Mouse (Mus musculus) 416B (cell line): Measurements from ENCODE around the gene Tns4.

Experiments used
- DNase-seq: peaks from one replicate; pipeline ENCODE4 v3.0.0; 2011; ENCODE audit warnings: low read depth

Tns4 gene

DNA sequence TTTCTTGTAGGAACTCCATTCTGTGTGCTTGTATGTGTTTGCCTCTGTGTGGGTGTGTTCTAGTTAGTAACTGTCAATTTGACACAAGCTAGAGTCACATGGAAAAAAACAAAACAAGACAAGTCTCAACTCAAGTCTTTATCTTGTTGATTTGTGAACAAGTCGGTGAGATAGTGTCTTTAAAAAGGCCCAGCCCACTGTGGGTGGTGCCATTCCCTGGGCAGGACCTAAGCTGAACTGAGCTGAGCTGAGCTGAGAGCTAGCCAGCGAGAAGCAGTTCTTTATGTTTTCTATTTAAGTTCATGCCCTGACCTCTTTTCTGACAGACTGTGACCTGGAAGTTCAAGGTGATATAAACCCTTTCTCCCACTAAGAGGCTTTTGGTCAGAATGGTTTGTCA is 2.6 kb upstream of the Tns4 start:
- DNase-seq: no peak

- DNase-seq: no peak
These were observed 1.3 kb upstream of the Tns4 start for GRCm38 (mm10) chr11:99090391-99090790.

- no peak for DNase-seq
These were observed 620 bp downstream of the Tns4 start for GRCm38 (mm10) chr11:99088486-99088885.

DNA sequence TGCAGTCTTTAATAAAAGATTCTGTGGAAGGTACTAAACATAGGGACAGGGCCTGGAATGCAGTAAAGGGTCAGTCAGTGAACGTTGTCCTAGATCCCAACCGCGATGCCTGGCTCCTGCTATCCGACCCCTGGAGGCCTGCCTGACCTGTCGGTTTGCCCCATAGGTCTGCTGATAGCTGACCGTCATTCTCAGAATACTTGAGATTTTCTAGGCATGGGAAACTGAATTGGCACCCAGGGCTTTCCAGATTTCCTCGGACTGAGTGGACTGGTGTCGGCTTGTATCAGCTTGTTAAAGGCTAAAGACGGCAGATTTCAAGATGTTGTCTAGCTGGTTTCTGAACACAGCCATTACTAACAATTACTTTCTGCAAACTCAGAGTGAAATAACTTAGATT is 4.7 kb downstream of the Tns4 start:
- DNase-seq: no peak

- no peak for DNase-seq
These were observed 5.6 kb downstream of the Tns4 start for GRCm38 (mm10) chr11:99083516-99083915.

DNA sequence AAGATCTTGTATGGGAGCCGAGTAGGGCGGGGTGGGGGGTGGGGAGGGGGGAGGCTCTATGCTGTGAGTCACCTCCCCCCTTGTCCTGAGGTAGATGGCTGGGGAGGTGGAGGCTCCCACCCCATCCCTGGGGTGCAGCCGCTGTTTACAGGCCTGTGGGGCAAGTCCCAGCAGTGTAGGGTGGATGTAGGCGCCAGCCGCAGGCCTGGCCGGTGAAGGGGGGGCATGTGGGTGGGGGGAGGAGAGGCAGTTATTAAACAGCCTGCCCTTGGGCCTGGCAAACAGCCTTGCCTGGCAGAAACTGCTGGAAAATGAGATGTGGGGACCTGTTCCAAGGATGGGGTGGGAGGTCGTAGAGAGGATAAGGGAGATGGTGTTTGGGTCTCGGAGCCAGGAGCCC is 7.0 kb downstream of the Tns4 start:
- DNase-seq: no peak

DNA sequence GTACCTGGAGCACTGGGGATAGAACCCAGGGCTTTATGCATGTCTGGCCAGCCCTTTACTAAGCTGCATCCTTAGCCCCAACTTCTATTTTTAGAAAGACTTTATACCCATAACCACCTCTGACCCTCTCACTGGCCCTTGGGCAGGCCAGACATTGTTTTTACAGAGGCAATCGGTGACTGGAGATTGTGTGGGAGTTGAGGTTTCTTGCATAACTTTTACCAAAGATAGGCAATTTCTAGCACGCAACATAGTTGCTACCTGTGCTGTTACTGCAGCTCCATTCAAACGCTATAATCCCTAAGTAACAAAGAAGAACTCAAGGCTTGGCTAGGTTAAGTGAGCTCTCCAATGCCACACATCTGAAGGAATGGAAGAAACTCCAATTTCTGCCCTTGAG is 7.5 kb downstream of the Tns4 start:
- DNase-seq: peak; percentile 65

DNA sequence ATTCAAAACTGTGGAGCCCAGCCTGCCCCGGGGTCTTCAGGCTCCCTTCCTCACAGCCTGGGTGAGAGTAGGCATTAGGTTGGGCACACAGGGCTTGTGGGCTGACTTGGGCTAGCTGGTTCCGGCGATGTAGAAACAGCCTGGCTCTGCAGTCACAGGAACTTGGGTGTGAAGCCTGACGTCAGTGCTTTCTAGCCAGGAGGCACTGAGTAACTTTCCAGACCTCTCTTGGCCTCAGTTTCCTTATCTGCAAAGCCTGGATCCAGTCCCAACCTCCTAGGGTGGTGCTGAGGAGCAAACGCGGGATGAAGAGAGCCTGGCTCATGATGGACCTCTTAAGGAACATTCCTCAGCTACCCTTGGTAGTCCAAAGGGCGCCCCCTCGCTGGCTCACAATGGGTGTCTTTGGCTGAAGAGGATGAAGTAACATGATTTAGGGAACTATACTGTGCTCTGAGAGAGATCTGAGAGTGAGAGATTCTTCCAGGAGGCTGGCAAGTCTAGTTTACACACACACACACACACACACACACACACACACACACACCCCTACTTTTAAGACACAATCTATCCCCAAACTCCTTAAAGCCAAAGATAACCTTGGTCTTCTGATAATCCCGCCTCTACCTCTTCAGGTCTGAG is 8.1 kb downstream of the Tns4 start:
- DNase-seq: peak; percentile 20

GRCm38 (mm10) chr11:99077869-99078268 is 11.2 kb downstream of the Tns4 start:
- no peak for DNase-seq

- DNase-seq: no peak
These were observed 12.3 kb downstream of the Tns4 start for GRCm38 (mm10) chr11:99076744-99077319.

DNA sequence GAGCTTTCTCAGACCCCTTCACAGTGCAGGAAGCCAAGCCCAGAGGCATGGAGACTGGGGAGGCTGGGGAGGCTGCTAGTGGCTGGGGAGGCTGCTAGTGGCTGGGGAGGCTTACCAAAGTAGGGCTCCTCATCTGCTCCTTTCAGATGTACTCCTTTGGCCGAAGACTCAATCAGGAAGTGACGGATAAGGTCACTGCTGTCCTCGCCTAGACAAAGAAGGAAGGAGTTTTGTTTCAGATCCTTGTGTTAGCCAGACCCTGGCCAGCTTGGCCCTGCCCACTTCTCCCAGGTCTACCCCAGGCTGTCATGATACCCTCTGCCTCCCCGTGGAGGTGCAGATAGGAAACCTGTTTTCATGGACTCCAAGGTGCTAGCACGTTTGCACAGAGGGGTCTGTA is 15.3 kb downstream of the Tns4 start:
- DNase-seq: no peak

GRCm38 (mm10) chr11:99071866-99072265 is 17.2 kb downstream of the Tns4 start:
- DNase-seq: no peak

DNA sequence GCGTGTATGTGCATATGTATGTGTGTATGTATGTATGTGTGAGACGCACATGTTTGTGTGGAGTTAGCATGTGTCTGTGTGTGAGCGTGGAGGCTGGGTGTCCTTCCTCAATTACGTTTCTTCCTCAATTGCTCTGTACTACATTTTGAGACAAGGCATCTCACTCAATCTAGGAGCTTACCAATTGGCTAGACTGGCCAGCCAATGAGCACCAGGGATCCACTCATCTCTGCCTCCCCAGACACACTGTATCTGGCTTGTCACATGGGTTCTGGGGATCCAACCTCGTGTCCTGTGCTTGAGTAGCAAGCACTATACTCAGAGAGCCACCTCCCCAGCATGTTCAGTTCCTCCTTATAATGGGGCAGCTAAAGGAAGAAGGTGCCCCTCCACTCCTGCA is 20.7 kb downstream of the Tns4 start:
- peak; percentile 10 for DNase-seq

- no peak for DNase-seq
These were observed 21.5 kb downstream of the Tns4 start for GRCm38 (mm10) chr11:99067591-99067990.

DNA sequence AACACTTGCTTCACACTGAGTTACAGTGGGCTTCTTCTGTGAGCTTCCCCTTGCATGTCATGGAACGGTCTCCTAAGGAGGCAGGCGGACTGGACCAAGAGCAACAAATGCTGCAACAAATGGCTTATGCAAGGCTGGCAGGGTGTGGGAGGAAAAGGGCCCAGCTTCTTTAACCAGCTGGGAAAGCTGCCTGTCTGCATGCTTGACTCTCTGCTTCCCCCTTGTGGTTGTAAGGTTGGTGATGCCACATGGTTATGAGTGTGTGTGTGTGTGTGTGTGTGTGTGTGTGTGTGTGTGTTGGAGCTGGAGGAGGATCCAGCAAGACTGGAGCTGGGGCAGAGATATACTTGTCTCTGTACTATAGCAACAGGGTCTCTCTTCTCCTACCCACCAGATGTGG is 23.1 kb downstream of the Tns4 start:
- peak; percentile 93 for DNase-seq

DNA sequence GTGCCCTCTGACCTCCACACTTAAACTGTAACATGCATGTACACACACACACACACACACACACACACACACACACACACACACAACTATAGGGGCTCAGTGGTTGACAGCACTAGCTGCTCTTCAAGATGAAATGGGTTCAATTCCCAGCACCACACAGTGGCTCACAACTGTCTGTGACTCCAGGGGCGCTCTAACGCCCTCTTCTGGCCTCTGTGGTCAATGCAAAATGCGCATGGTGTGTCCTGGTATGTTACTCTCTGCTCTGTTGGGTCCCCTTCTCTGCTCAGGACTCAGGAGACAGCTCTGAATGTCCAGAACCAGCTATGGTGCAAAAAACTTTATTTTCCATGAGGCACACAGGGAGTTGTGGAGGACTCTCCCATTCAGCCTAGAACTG is 23.8 kb downstream of the Tns4 start:
- peak; percentile 11 for DNase-seq

DNA sequence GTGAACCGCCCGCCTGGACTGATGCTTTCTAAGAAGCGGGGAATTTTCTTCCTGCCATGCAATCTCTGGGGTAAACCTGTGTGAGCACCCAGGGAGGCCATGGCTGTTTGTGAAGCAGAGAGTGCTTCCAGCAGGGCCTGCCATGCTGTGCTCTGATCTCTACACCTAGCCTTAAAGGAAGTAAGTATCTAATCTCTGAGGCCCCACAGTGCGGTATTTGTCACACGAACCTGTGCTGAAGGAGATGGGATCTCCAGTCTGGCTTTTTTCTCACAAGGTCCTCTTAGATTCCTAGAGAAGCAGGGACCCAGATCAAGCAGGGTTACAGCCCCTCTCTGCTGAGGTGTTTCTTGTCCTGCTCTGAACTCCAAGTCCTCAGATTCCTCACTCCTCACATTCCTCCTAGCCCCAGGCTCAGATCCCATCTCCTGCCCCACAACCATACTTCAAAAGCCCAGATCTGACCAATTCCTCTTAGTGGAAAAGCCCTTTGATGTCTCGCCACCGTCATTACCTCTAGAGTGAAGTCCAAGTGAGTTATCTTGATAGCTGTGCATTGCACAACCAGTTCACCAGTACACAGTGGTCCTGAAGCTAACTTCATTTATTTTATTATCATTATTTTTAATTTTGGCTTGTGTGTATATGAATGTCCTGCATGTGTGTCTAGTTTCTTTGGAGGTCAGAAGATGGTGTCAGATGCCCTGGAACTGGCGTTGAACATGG is 25.5 kb downstream of the Tns4 start:
- DNase-seq: no peak

DNA sequence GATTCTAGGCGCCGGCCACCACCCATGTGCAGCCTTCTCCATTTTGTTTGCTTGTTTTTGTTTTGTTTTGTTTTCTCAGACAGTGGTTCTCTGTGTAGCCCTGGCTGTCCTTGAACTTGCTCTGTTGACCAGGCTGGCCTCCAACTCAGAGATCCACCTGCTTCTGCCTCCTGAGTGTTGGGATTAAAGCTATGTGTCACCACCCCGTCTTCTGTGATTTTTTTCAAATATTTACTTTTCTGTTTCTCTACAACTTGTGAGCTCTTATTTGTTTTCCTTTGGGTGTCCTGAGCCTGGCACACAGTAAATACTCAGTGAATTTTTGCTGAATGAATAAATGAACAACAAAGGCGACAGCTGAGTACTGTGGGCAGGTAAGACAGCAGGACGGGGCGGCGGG is 26.4 kb downstream of the Tns4 start:
- DNase-seq: no peak

- DNase-seq: no peak
These were observed 28.7 kb downstream of the Tns4 start for GRCm38 (mm10) chr11:99060435-99060834.

GRCm38 (mm10) chr11:99055571-99056452 is 33.3 kb downstream of the Tns4 start:
- no peak for DNase-seq

- no peak for DNase-seq
These were observed 34.0 kb downstream of the Tns4 start for GRCm38 (mm10) chr11:99055143-99055542.

DNA sequence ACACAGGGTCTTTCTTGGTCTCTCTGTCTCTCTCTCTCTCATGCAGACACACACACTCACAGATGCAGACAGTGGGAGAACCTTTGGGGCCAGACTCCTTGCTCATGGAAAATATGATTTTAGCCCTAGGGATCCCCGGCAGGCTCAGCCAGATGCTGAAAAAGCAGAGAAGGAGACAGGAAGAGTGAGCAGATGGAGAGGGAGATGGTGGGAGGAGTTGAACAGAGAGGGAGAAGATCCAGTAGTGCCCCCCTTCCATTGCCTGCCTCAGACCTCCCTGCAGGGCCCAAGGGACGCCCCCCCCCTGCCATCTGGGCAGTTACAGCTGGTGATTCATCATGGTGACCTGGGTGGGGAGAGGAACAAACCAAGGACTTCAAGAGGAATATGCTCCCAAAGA is 41.5 kb downstream of the Tns4 start:
- DNase-seq: no peak

- DNase-seq: no peak
These were observed 42.0 kb downstream of the Tns4 start for GRCm38 (mm10) chr11:99047120-99047519.
